Mouse (Mus musculus) liver, adult 2 months (tissue): ENCODE data around the gene Ccr7.

Experiments used
- CTCF ChIP-seq: fragments of 200-500 bp; IDR thresholded peaks from 2 replicates; pipeline ENCODE4 v1.5.1; 2011; ENCODE audit warnings: low read depth, low read length, control low read depth
- POLR2A ChIP-seq: fragments of 200-500 bp; IDR thresholded peaks from 2 replicates; pipeline ENCODE4 v1.6.1; 2011; ENCODE audit warnings: low read length, control low read depth; ENCODE audit not compliant: insufficient read depth; ENCODE audit errors: extremely low read depth

DNA sequence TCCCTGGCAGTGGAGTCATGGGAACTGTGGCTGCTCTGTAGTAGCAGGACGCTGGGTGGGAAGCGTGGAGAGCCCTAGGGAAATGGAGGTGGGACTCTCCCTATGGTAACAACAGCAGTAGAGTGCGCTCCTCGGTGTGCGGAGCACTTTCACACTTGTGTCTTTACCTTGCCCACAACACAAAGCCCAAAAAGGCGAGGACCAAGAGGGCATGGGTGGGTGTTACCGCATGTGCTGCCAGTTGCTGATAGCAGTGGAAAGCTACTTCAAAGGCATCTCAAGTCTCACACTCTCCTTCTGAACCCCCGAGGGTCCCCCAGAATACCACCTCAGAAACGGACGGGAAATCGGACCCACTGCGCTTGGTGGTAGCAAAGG lies 23.4 kb downstream of the Ccr7 start:
- TF ChIP-seq CTCF = no peak
- TF ChIP-seq POLR2A = no peak
